Mouse (Mus musculus) layer of hippocampus, adult 9-11 months (tissue): ENCODE measurements around the gene Pbx1.

Experiments
- DNase-seq: peaks from one replicate; pipeline ENCODE4 v3.0.0; 2022

Pbx1 gene

DNA sequence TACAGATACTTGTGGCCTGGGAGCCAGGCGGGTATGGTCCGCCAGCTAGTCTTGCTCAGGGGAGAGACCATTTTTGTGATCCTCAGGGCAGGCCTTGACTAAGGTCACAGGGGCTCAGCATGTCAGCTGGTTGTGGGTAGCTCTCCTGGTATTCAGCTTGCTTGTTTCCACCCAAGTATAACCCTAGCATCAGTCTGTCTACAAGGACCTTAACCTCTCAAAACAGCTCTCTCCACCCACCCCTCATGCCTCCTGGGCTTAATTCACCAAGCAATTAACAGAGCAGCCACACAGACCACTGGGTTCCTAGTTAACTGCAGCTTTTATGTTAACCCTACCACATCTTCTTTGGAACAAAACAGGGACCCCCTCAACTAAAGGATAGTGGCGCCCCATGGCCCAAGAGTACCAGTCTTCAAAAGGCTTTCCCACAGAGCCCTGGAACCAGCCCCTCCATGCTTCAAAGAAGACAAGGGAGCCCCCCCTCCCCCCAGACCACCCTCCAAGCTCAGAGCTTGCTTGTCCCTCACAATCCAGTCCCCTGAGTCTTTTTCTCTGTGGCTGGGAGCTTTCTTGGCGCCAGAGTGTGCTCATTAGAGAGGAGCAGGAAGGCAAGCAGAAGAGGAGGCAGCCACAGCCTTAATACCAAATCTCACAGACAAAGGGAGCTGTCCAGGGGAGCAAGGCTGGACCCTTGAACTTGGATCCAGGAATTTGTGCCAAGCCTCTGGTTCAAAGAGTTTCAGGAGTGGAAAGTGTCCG, 48.1 kb downstream of the Pbx1 start:
- DNase-seq, result peak; percentile 29

DNA sequence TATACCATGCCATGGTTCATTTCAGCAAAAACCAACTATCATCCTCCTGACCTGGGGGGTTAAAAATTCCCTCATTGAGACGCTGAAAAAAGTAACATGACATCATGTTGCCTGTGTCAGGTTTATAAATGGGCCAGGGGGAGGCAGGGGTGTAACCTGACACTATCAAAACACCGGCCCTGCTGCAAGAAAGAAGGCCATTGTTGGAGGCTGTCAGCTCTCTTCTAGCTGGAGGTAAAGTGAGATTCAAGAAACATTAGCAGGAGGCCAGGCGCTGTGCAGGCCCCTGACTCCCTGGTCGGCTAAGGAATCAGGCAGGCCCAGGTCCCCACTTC, 49.3 kb downstream of the Pbx1 start:
- no peak for DNase-seq

DNA sequence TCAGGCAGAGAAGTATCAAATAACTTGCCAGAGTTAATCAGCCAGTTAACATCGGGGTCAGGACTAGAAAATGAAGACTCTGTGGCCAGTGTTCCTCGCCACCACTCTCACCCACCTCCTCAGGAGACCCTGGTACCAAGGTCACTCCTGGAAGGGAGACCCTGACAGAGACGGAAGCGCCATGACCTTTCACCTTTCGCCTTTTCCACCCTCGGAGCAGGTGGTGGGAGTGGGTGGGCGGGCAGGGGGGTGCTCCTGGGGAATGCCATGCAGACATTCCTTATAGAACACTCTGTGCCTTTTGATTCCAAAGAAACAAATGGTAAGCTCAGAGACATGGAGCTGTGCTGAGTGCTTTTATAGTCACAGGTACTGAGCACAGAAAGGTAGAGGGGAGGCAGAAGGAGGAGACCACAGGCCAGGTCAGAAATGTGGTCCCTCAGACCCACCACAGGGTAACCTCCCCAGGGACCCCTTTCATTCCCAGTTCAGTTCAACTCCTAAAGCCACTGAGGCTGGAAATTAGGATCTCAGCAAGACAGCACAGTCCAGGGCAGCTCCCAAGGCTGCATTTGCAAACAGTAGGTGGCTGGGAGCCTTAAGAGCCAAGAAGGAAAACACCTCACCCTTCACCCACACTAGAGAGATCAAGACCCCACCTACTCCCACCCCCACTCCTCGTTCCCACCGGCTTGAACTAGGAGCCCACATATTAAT, 49.8 kb downstream of the Pbx1 start:
- DNase-seq, result no peak

DNA sequence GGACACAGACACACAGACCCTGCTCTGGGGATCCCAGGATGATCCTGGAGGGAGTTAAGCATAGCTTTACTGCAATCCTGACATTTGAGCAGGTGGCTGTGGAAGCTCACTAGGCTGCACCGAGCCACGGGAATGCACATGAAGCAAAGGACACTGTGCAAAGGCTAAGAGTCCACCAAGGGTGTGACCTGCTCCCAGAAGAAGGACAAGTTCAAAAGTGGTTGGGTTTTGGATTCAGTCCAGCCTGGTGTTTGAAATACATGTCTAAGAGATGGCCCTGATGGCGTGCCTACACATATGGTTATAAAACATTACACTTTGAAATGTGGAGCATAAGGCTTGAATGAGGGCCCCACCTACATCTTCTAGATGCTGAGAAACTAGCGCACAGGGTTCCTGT, 50.6 kb downstream of the Pbx1 start:
- no peak for DNase-seq

DNA sequence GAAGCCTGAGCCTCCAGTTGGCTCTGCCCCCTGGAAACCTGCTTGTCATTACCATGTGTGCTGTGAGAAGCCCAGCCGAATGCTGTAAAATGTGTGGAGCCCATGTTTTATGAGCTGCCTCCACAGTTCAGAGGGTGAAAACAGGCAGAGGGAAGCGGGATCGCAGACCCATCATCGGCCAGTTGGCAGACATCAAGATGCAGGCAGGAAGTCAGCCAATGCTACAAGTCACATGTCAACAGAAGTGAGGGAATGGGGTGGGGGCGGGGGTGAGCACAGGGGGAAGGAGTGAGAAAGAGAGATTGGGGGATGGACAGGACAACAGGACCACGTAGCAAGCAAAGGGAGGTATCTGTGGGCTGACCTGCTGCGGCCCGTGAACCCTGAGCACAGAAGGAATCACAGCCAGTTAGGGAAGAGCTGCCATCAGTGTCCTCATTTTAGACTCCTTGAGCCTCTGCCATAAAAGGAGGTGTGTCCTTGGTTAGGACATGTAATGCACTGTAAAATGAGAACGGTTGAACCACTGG, 51.8 kb downstream of the Pbx1 start:
- no peak for DNase-seq

DNA sequence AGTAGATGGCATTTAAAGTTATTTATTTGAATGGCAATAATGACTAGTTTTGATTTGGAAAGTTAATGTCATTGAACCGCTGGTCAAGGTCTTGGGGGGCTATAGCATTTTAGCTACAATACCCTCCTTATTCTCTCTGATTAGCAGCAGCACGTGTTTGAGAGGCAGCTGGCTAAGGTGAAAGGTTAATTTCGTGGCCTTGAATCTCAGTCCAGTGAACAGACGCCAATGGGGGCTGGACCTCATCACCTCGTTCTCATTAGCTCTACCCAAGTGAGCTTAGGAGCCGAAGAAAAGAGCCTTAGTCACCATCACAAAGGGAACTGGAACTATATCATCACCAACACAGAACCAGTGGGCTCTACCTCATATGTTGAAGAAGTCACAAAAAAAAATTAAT, 54.4 kb downstream of the Pbx1 start:
- DNase-seq, result no peak

DNA sequence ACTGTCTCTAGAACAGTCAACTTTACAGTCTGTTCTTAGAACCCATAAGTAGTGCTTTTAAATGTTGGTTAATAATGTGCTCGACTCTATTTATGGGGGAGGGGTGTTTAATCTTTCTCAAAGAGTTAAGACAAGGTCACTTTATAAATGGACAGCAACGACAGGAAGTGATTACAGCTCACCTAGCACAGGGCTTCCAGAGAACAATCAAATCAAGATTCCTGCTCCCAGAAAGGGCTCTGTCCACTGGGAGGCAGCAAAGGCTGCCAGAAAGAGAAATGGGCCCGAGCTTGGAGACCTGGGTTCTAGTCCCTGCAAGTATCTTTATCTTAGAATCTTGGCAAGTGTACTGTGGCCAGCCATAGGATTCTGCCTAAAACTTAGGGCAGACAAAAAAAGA, 55.7 kb downstream of the Pbx1 start:
- DNase-seq, result no peak

DNA sequence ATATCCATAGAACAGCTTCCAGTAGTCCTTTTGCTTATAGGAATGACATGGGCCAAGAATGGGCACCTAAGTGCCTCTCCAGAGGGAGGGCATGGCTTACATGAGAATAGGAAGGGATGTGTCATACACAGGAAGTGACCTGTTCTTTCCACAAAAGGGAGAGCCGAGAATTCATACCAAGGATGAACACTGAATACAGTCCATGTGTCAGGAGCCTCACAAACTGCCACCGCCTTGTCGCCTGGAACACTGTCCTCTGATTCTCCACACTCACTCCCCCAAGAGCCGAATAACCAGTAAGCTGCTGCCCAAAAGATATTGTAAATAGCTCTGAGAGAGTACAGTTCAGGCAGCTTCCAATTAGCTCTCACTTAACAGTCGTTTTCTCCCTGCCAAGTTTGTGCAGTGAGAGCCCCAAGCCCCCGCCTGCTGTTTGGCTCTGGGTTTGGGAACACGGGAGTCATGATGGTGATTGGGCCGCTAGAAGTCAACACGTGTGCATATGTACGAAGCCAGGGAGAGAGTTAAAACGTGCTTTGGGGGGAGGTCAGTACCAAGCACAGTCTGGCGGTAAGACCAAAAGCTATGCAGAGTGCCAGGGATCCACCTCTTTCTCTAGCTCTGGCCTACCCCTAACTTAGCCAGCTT, 57.0 kb downstream of the Pbx1 start:
- DNase-seq, result peak; percentile 37

DNA sequence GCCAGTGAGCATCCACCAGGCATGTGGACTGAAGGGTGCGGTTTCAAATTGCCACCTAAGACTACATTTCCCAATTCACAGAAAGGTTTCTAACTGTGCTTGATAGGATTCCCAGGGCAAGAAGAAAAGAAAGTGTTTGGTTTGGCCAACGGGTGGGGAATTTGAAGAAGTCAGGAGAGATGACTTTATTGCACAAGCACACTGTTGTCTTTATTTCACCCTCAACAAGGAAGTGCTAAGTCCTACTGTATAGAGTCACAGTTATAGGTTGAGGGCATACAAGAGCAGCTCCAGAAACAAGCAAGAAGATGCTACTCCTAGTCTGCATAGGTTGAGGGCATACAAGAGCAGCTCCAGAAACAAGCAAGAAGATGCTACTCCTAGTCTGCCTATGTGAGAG, 60.0 kb downstream of the Pbx1 start:
- no peak for DNase-seq

DNA sequence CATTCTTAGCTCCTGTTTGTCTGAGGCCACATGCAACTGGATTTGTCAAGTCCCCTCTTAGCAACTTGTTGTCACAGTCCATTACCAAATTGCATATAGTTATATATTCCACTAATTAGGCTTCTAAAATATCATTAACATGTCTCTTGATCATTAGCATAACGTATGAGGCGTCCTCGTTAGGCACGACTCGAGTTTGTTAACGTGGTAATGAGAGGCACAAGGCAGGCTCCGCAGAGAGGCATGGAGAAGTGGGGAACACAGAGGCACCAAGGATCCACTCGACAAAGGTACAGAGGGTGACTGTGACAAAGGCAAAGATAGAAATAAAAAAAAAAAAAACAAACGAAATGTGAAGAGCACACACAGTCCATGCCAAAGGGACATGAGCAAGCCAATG, 61.1 kb downstream of the Pbx1 start:
- DNase-seq, result no peak

DNA sequence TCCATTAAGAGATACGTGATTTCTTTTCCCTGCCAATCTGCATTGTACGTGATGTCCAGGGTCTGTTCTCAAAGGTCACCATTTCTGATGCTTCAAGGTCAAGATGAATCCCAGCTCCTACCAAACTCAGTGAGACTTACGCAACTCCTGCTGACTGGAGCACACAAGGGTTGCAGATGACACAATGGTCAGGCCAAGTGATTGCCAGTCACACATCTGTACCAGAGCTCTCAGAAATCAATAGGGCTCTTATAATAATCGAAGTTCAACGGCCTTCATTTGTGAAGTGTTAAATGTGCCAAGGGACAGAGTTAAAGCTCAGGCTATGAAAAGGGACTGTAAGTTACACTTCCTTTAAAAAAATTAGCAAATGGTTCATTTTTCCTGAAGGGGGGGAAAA, 65.8 kb downstream of the Pbx1 start:
- DNase-seq, result no peak

DNA sequence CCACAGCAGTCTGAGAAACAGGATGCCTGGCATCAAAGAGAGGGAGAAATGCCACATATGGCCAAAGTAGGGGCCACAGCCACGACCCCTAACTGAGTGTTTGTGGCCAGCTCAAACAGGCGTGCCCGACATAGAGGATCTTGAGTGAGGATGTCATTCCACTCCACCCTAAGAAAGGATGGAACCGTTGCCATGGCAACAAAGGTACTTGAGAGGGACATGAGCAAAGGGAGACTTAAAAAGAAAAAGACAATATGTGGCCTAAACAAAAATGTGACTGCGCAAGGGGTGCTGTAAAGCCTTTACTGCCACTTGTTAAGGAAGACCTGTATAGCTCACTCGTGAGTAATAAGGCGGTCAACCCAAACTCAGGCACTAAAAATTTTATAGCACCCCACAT, 67.7 kb downstream of the Pbx1 start:
- DNase-seq, result no peak

DNA sequence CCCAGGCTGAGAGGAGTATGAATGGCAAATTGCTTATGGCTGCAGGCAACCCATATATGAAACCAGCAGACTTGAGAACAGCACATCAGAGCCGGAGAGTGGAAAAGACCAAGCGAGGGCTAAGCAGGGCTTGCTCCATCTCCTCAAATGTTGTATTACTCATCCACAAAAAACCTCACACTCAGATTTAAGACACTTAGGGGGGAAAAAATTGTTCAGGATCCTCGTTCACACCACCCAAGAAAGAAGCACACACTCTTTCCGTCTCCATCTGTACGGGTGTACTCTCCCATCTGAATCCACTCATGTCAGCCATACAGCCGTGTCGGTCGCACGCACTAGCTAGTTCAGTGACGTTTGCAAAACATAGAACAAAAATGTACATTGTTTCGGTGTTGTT, 69.0 kb downstream of the Pbx1 start:
- DNase-seq, result no peak

DNA sequence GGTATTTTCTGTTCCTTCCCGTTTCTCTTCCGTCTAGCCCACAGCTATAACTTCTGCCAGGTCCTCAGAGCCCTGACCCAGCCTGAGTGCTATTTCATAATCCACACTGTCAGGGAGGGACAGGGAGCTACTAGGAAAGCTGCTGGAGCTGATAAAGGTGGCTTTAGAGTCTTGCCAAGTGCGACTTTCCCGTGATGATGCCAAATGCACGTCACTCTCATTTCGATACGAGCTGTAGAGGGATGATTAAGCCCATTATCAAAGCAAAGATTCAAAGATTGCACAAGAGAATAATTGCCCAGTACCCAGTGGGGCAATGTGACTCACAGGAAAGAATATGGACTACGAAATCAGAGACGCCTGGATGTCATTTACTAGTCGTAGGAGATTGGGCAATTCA, 69.6 kb downstream of the Pbx1 start:
- no peak for DNase-seq

DNA sequence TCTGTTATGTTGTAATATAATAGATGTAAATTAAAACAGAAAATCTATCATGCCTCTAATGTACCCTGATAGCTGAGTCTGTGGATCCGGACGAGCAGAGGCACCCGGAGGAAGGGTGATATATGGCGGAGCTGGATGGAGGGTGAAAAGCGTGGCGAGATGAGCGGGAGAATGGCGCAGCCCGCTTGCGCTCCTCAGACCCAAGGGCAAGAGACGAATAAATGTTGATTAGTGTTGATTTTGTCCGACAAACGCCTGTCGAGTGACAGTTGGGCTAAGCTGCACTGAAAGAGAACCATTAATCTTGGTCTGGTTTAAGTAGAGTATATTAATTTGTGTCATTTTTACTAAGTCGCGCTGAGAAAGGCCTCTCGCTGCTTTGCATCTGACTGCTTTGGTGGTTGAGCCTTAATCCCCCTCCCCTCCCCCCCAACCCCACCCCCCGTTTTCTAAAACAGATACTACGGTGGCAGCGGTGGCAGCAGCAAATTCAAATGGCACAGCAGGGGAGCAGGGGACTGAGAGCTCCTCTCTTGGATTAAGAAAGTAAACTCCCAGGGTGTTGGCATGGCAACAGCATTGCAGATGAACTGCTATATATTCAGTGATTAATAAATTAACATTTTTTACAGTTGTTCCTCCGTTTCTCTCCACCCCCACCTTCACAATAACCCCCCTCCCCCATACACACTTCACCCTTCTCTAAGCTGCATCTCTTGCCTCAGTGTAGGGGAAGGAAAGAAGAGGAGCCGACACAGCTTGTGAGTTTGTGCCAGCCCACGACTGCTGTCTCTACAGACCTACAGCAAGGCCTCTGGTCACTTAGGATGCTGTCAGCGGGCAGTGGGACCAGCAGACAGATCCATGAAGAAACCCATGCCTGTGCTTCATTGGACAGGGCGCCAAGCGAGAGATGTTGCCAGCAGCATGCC, 74.1 kb downstream of the Pbx1 start:
- no peak for DNase-seq

DNA sequence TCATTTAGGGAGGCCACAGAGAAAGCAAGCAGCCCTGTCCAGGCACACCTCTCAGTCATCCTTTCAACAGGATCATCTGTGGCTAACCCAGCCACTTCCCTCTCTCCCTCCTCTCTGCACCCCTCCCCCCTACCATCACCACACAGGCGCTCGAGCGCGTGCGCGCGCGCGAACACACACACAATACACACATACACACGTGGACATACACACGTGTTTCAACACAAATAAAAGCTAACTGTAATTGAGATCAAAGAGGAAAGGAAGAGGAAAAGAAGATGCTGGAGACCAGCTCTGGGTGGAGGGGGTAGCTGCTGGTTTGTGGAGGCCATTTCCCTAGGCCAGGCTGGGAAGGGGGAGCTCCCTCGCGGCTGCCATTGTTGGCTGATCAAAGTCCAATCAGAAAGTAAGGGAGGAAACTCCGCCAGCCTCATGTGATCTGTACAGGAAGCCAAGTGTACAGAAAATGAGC, 75.1 kb downstream of the Pbx1 start:
- no peak for DNase-seq

DNA sequence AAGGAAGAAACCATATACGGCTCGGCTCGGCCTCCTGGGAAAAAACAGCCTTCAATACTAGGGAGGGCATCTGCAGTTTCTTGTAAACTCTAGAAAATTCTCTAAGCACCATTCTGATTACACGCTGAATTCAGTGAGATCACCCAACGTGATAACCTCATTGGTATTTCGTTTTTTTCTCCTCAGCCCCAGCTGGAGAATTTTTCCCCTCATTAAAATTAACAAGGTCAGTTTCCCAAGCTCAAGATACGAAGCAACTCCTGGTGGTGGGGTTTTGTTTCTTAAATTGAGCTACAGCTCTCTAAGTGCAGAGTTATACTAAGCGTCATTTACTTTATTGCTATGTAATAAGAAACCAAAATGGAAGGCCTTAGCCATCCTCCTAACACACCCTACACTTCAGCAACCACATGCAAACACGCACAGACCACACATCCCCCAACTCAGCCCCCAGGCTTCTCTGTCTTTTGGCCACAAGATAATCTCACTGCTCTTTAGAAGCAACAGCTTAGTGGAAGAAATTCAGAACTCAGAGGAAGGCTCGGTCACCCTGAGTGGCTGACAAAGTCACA, 76.0 kb downstream of the Pbx1 start:
- no peak for DNase-seq

DNA sequence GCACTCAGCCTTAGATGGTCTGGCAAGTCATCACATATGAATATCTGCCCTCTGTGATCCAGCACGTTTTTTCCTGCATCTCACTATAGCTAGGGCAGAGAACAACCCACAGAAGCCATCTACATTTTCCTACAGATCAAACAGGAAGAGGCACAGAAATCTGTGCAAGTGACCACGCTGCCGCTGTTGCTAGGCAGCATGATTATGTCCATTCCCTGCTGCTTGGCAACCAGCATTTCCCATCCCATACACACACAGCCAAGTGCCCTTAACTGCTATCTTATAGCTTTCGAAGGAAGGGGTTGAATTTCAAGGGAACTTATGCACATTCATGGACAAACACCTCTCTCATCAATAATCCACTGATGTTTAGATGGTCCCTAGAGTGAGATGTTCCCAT, 77.1 kb downstream of the Pbx1 start:
- no peak for DNase-seq

DNA sequence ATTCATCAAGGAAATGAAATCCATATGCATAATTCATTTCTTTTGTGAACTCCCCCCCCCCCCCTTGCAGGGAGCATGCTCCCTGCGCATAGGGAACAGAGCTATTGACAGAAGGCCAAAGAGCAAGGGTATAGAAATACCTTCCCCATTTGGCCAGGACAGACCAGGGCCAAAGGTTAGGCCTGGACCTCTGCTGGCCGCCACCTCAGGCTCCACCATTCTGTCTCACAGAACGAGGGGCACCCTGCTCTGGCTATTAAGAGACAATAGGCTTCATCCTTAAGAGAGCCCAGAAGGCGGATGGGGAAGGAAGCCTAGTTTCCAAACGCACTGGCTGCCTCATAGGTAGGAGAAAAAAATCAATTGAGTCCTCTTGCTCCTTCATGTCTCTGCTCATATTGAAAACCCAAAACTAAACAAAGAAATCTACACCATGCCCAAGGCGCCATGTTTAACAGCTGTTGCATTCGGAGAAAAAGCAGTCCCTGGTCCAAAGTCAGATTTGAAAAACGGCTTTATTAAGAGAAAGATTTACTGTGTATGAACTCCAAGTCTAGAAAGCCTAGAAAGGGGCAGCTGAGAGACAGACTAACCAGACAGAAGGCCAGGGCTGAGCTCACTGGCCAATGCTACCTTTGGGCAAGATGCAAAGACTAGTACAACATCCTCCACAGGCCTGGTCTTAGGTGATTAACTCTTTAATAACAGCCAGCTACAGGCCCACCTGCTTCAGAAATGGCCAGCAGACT, 83.9 kb downstream of the Pbx1 start:
- DNase-seq, result no peak

DNA sequence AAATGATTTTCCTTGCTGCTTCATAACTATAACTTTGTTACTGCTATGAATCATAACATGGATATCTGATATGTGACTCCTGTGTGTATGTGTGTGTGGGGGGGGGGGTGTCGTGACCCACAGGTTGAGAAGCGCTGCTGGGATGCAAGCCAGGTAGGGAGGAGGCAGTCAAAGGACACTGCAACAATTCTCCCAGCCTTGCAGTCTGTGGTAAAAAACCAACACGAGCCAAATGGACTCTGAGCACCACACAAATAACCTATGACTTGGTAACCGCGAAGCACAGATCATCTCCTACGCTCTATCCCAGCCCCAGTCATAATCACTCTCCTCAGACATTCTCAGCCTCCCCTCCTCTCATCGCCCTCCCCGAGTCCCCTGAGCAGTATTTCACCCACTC, 87.2 kb downstream of the Pbx1 start:
- DNase-seq, result no peak

DNA sequence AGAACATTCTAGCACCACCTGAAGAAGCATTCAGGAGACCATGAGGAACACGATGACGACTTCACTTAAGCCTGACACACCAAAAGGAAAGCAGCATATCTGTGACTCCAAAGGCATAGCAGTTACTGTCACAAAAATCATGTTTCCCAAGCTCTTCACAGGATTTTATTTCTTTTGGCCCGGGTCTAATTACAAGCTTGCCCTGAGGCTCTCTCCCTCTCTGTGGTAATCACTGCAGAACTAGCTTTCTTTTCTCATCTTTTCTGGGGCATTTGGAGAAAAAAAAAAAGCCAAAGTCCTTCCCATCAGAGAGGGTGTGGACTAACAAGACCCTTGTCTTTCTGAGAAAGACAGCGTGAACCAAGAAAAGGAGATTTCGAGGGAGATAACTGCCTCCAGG, 87.8 kb downstream of the Pbx1 start:
- no peak for DNase-seq

DNA sequence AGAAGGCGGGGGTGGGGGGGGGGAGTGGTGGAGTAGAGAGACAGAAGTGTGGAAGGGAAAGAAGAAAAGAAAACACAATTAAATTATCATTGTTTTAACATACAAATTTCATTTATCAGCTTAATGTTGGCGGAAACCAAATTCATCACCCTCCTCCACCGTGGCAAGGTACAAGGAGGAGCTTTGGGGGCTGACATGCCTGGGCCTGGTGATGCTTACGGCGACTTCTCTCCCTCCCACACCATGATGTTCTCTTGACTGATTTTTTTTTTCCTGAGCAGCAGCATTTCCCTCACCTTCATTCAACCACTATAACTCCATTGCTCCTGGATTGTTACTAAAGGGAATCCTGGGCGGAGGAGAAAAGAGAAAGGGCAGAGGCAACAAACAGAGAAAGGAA, 89.8 kb downstream of the Pbx1 start:
- no peak for DNase-seq
